Comparison of ENCODE assay signal across 15 mouse cellular contexts in genomic region chr5:74621691-74622470, GRCm38 (mm10).
DNase-seq lines count a peak whose midpoint lies in the region; ATAC-seq and TF ChIP-seq lines count a peak whose summit lies in the region.
"Had no signal": no experiment of that assay in that cellular context is flagged by ENCODE, and none has a peak within 500 bp of the region (broad histone marks: within the 10 kb centered on the region; RNA-seq: fewer than 3 reads in every experiment).

No protein-coding gene starts in this region.

- no peak for ATAC-seq in forebrain, postnatal 0 days
- ATAC-seq in hindbrain, embryonic 14.5 days (ENCODE audit: low FRiP score): no peak
- ATAC-seq in embryonic facial prominence, embryonic 11.5 days (replicated peaks; ENCODE audit: insufficient number of reproducible peaks, low FRiP score, low TSS enrichment, low read depth): no peak; the same call in 1 of the 2 replicates
- peak; percentile 49; the same call in 1 of the 2 replicates for ATAC-seq in limb, embryonic 11.5 days (ENCODE audit: insufficient number of reproducible peaks, low FRiP score, low TSS enrichment, low read depth)
- ATAC-seq in erythroblast, adult 5-6 weeks (replicated peaks; ENCODE audit: low FRiP score, poor library complexity, severe bottlenecking): no peak
- no peak for ATAC-seq in monocyte, adult 5-6 weeks (replicated peaks; ENCODE audit: insufficient number of reproducible peaks, low FRiP score, low TSS enrichment, poor library complexity, severe bottlenecking)

- no peak for DNase-seq in forebrain, embryonic 10.5 days (ENCODE audit: extremely low spot score, low spot score)
- DNase-seq in forebrain, postnatal 0 days: no peak
- DNase-seq in hindbrain, embryonic 10.5 days (ENCODE audit: low spot score): no peak
- no peak for DNase-seq in hindbrain, embryonic 14.5 days (ENCODE audit: low spot score)
- DNase-seq in embryonic facial prominence, embryonic 11.5 days (ENCODE audit: low spot score): peak; percentile 81
- peak; percentile 73 for DNase-seq in limb, embryonic 11.5 days (ENCODE audit: low spot score)
- DNase-seq: cerebellum, adult 8-10 months; kidney, adult 2 months; kidney, postnatal 36 days; left cerebral cortex, postnatal 4 days; lung, adult 18-20 months had no signal

- H3K4me1 ChIP-seq in forebrain, embryonic 10.5 days: peaks cover 23% of the 10 kb centered on the region
- no peaks in the 10 kb centered on the region for H3K4me1 ChIP-seq in forebrain, postnatal 0 days (ENCODE audit: insufficient read depth)
- peaks cover 16% of the 10 kb centered on the region; the same call in 1 of the 2 replicates for H3K4me1 ChIP-seq in hindbrain, embryonic 10.5 days (replicated peaks)
- H3K4me1 ChIP-seq in hindbrain, embryonic 14.5 days (replicated peaks; ENCODE audit: control insufficient read depth, insufficient read depth, low read length): no peaks in the 10 kb centered on the region
- H3K4me1 ChIP-seq in embryonic facial prominence, embryonic 11.5 days (ENCODE audit: control insufficient read depth, insufficient read depth, low read length): peaks cover 10% of the 10 kb centered on the region
- H3K4me1 ChIP-seq in limb, embryonic 11.5 days (ENCODE audit: control insufficient read depth, insufficient read depth, low read length): peaks cover 27% of the 10 kb centered on the region
- H3K4me1 ChIP-seq: hindbrain, embryonic 15.5 days had no signal

- H3K27ac ChIP-seq in forebrain, embryonic 10.5 days: peak overlapping the region; percentile 75
- H3K27ac ChIP-seq in forebrain, postnatal 0 days (ENCODE audit: low read depth, low read length): no peak overlapping the region
- peak overlapping the region; percentile 64 for H3K27ac ChIP-seq in hindbrain, embryonic 10.5 days
- H3K27ac ChIP-seq in hindbrain, embryonic 14.5 days: no peak overlapping the region
- H3K27ac ChIP-seq in embryonic facial prominence, embryonic 11.5 days (replicated peaks; ENCODE audit: low read depth, low read length): peak overlapping the region; percentile 78
- peak overlapping the region; percentile 95 for H3K27ac ChIP-seq in limb, embryonic 11.5 days (replicated peaks; ENCODE audit: low read depth, low read length)
- H3K27ac ChIP-seq: hindbrain, embryonic 15.5 days had no signal

- H3K4me2 ChIP-seq in forebrain, postnatal 0 days (ENCODE audit: low read depth): no peak overlapping the region
- H3K4me2 ChIP-seq in hindbrain, embryonic 14.5 days (replicated peaks): no peak overlapping the region
- no peak overlapping the region; the same call in 1 of the 2 replicates for H3K4me2 ChIP-seq in embryonic facial prominence, embryonic 11.5 days (ENCODE audit: low read depth, low read length)
- H3K4me2 ChIP-seq in limb, embryonic 11.5 days (ENCODE audit: low read depth, severe bottlenecking): no peak overlapping the region
- H3K4me2 ChIP-seq: hindbrain, embryonic 15.5 days had no signal

- 46% methylated on average over 7 of the region's 7 CpGs for WGBS in forebrain, embryonic 10.5 days
- WGBS in forebrain, postnatal 0 days: 56% methylated on average over 7 of the region's 7 CpGs
- 47% methylated on average over 7 of the region's 7 CpGs for WGBS in hindbrain, embryonic 10.5 days
- WGBS in hindbrain, embryonic 14.5 days: 56% methylated on average over 7 of the region's 7 CpGs
- WGBS in embryonic facial prominence, embryonic 11.5 days: 22% methylated on average over 7 of the region's 7 CpGs
- 13% methylated on average over 7 of the region's 7 CpGs for WGBS in limb, embryonic 11.5 days

- no peak overlapping the region for H3K9ac ChIP-seq in forebrain, postnatal 0 days
- H3K9ac ChIP-seq in hindbrain, embryonic 14.5 days: no peak overlapping the region
- H3K9ac ChIP-seq in embryonic facial prominence, embryonic 11.5 days (replicated peaks; ENCODE audit: low read length): peak overlapping the region; percentile 25; the same call in 1 of the 2 replicates
- H3K9ac ChIP-seq in limb, embryonic 11.5 days (ENCODE audit: low read length): peak overlapping the region; percentile 49
- H3K9ac ChIP-seq: hindbrain, embryonic 15.5 days had no signal

- H3K27me3 ChIP-seq in forebrain, embryonic 10.5 days (ENCODE audit: poor library complexity, severe bottlenecking): no peaks in the 10 kb centered on the region
- no peaks in the 10 kb centered on the region; the same call in 1 of the 2 replicates for H3K27me3 ChIP-seq in forebrain, postnatal 0 days (ENCODE audit: insufficient read depth, low read length)
- H3K27me3 ChIP-seq in hindbrain, embryonic 10.5 days (ENCODE audit: insufficient read depth, poor library complexity, severe bottlenecking): no peaks in the 10 kb centered on the region
- no peaks in the 10 kb centered on the region for H3K27me3 ChIP-seq in hindbrain, embryonic 14.5 days (ENCODE audit: control insufficient read depth, insufficient read depth, low read length)
- no peaks in the 10 kb centered on the region for H3K27me3 ChIP-seq in embryonic facial prominence, embryonic 11.5 days (ENCODE audit: control insufficient read depth, insufficient read depth, low read length)
- no peaks in the 10 kb centered on the region for H3K27me3 ChIP-seq in limb, embryonic 11.5 days (ENCODE audit: control insufficient read depth, insufficient read depth, low read length)
- H3K27me3 ChIP-seq: hindbrain, embryonic 15.5 days had no signal

- TF ChIP-seq CTCF in forebrain, postnatal 0 days (IDR thresholded peaks at IDR 0.05; ENCODE audit: low read depth): no peak

- H3K4me3 ChIP-seq in forebrain, embryonic 10.5 days: no peak overlapping the region
- no peak overlapping the region for H3K4me3 ChIP-seq in forebrain, postnatal 0 days (ENCODE audit: low read depth, low read length)
- H3K4me3 ChIP-seq in hindbrain, embryonic 10.5 days: no peak overlapping the region
- no peak overlapping the region for H3K4me3 ChIP-seq in hindbrain, embryonic 14.5 days (replicated peaks; ENCODE audit: low read length)
- H3K4me3 ChIP-seq in embryonic facial prominence, embryonic 11.5 days (ENCODE audit: low read depth, low read length): no peak overlapping the region
- no peak overlapping the region for H3K4me3 ChIP-seq in limb, embryonic 11.5 days (ENCODE audit: low read depth, low read length)
- H3K4me3 ChIP-seq: erythroblast, embryonic 14.5 days; hindbrain, embryonic 15.5 days had no signal

- H3K9me3 ChIP-seq in forebrain, embryonic 10.5 days: no peaks in the 10 kb centered on the region
- no peaks in the 10 kb centered on the region for H3K9me3 ChIP-seq in forebrain, postnatal 0 days (ENCODE audit: low read length)
- no peaks in the 10 kb centered on the region for H3K9me3 ChIP-seq in hindbrain, embryonic 10.5 days
- H3K9me3 ChIP-seq in hindbrain, embryonic 14.5 days (ENCODE audit: control insufficient read depth, low read length): no peaks in the 10 kb centered on the region
- no peaks in the 10 kb centered on the region for H3K9me3 ChIP-seq in embryonic facial prominence, embryonic 11.5 days (replicated peaks; ENCODE audit: control insufficient read depth, low read length)
- no peaks in the 10 kb centered on the region for H3K9me3 ChIP-seq in limb, embryonic 11.5 days (ENCODE audit: control insufficient read depth, low read length)
- H3K9me3 ChIP-seq: hindbrain, embryonic 15.5 days had no signal

- H3K36me3 ChIP-seq in forebrain, embryonic 10.5 days (replicated peaks): no peaks in the 10 kb centered on the region
- H3K36me3 ChIP-seq in forebrain, postnatal 0 days (ENCODE audit: insufficient read depth): no peaks in the 10 kb centered on the region
- no peaks in the 10 kb centered on the region for H3K36me3 ChIP-seq in hindbrain, embryonic 10.5 days
- H3K36me3 ChIP-seq in hindbrain, embryonic 14.5 days (replicated peaks; ENCODE audit: control insufficient read depth, insufficient read depth): no peaks in the 10 kb centered on the region
- H3K36me3 ChIP-seq in embryonic facial prominence, embryonic 11.5 days (replicated peaks; ENCODE audit: control insufficient read depth, insufficient read depth, low read depth, low read length): no peaks in the 10 kb centered on the region
- H3K36me3 ChIP-seq in limb, embryonic 11.5 days (ENCODE audit: control insufficient read depth, insufficient read depth, low read length): no peaks in the 10 kb centered on the region
- H3K36me3 ChIP-seq: hindbrain, embryonic 15.5 days had no signal

Comparison
In these comparisons a context has a peak if more than half of its experiments do, and no peak if none do; other contexts are left out.
1. H3K27ac ChIP-seq: peak in forebrain, embryonic 10.5 days (single experiment), hindbrain, embryonic 10.5 days (single experiment), embryonic facial prominence, embryonic 11.5 days (single experiment) and limb, embryonic 11.5 days (single experiment); none in forebrain, postnatal 0 days (single experiment) and hindbrain, embryonic 14.5 days (single experiment).
2. DNase-seq: peak in embryonic facial prominence, embryonic 11.5 days (single experiment) and limb, embryonic 11.5 days (single experiment); none in forebrain, embryonic 10.5 days (single experiment), forebrain, postnatal 0 days (single experiment), hindbrain, embryonic 10.5 days (single experiment) and hindbrain, embryonic 14.5 days (single experiment).
3. H3K9ac ChIP-seq: peak in embryonic facial prominence, embryonic 11.5 days (single experiment) and limb, embryonic 11.5 days (single experiment); none in forebrain, postnatal 0 days (single experiment) and hindbrain, embryonic 14.5 days (single experiment).